Mouse (Mus musculus) urinary bladder, postnatal 4 days (tissue): ENCODE measurements around the gene Fam208b.

Source experiments
- DNase-seq, 2 experiments: peaks; one replicate each; pipeline ENCODE4 v3.0.0; 2021 to 2022; ENCODE audit warnings: low spot score in 2 of 2

The Fam208b gene

DNA sequence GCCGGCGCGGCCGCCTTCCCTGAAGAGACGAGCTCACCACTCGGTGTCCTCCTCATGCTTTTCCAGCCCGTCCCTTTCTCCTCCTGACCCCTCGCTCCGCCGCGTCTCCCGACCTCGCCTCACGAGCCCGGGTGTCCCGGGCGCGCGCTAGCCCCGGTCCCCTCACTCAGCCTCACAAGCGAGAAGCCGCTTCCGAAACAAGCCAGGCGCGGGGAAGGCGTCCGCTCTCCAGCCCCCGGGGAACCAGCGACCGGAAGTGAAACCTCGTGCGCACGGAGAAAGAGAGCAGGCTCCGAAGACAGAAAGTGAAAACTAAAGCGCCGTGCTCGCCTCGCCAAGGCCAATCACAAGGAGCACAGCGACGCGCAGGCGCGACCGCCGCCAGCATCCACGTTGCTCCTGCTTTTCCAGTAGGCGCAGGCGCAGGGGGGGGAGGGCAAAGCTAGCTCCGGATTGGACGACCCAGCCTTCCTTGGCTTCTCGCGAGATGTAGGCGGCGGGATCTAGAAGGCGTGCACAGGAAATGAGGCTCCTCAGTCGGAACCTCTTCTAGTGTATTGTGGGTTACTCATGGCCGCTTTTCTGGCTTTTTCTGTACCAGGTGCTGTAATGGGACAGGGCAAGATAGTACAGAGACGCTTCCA, at the start of gene Fam208b:
Gene Fam208b (minus strand): TSS at position 314 of the 644 bp plus-strand sequence.
- peak; percentile 97 to 98 for DNase-seq

DNA sequence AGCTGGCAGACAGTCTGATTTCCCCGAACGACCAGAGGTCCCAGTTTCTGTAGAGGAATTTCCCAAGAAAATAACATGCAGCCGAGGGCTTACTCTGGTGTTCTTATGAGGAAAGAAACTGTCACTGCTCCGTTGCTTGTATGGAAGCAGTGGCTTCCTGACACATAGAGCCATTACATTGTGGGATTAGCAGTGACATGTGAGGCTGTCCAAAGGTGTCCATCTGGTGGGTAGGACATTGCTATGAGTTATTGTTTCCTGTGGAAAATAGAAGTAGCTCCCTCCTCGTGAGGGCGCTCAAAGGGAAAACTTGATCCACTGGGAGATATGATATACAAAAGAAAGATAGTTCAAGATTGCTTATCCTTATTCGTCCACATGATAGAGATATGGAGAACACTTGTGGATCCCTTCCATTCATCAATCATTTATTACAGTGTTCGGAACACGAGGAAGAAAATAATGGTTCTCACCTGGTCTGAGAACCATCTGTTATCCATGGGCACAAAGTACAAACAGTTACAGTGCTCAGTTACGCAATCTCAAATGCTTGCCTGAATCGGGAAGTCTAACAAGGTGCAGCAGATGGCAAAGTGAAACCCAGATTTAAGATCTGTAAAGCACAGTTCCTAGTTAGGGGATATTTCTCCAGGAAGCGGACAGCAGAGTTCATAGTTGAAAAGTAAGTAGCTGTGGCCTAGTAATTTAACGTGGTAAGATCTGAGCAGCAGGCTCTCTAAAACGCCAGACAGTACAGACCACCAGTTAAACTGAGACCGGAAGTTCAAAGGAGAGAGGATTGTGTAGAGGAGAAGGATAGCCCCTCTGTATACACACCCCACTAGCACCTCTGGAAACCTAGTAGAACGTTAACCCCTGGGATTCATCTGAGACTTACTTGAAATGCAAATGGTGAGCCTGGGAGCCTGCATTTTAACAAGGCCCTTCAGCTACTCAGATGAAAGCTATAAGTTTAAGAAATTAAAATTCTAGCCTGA, 48.6 kb upstream of the Fam208b start:
- DNase-seq, result no peak

DNA sequence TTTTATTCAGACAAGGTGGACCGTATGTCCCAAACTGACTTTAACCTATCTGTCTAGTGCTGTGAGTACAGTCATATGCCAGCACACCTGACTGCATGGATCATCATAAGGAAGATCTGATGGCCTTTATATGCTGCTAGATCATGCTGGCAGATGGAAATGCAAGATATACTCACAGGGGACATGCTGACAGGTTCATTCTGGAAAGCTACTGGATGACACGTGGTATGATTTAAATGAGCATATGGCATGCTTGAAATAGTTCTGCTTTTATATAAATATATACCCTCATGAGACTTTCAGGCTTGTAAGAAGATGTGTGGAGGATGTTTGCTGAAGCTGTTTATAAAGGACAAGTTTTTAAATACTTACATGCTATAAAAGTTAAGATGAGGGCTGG, 43.5 kb upstream of the Fam208b start:
- DNase-seq, result no peak

DNA sequence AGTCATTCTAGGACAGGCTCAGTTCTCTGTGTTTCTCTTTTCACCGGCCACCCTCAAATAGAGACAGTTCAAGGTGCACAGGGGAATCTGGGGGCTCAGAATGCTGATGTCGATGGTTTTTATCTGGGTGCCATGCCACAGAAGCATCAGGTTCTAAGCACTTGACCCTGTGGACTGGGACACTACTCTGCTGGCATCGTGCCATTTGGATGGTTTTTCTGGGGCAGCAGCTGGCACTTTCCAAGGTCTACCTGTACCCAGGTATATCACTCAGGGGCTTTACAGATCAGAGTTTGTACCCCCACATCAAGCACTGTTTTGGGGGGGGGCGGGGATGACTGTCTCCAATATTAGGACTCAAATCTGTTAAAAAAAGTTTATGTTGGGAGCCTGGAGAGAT, 39.7 kb upstream of the Fam208b start:
- peak in 1 of 2 experiments; percentile 65 for DNase-seq

DNA sequence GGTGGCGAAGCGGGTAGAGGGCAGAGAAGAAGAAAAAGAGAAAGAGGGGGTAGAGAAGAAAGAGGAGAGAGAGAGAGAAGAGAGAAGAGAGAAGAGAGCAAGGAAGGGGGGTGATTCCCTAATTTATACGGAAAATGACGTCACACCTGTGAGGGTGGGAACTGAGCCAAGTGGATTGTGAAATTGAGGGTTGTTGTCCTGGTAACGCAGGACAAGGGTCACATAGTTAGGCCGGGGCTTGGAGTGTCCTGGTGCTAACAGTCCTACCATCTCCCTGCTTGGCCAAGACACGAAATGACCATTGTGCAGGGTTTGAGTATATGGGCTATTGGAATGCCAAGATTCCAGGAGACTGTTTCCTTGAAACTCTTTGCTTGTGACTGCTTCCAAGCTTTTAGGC, 35.7 kb upstream of the Fam208b start:
- DNase-seq, result no peak

DNA sequence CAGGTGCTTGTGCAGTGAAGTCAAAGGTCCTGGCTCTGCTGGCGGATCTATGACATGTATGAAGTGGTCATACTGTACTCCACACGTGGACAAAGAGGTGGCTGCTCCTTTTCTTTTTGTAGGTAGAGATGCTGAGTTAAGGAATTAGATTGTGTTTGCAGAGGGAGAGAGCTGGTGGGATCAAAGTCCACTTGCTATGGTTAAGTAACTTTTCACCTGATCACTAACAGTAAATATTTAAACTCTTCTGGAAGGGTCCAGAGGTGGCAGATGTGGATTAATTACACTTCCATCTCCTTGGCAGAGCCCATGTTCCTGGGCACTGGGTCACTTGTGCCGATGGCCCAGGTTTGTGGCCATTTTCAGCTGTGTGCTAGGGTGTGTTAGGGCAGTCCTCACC, 35.0 kb upstream of the Fam208b start:
- no peak for DNase-seq

DNA sequence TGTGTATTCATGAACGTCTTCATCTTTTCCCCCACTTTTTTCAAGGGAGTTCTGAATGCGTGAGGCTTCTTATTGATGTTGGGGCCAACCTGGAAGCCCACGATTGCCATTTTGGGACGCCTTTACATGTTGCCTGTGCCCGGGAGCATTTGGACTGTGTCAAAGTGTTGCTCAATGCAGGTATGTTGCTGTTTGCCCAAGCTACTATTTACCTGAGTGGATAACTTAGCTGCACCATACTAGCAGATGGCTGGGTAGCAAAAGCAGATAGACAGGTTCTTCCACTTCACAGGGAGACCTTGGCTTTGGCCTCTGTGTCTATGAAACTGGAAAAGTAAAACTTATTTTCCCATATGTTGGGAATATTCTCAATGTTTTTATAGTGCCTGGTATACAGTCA, 34.0 kb upstream of the Fam208b start:
- no peak for DNase-seq

DNA sequence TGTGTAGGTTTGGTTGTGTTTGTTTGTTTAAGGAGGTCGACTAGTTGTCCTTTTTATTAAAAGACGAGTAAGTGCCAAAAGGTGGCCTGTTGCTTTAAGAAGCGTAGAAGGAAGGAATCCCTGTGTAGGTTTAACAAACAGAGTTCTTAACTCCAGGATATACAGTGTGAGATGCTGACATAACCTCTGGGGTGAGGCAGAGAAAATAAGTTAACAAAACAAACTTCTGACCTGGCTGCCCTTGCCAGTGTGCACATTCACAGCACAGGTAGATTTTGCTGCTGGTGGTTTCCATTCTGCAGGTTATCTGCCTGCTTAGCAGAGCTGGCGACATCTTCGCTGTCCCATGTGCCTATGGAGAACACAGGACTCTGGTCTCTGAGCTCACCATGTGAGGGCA, 31.6 kb upstream of the Fam208b start:
- DNase-seq, result no peak

DNA sequence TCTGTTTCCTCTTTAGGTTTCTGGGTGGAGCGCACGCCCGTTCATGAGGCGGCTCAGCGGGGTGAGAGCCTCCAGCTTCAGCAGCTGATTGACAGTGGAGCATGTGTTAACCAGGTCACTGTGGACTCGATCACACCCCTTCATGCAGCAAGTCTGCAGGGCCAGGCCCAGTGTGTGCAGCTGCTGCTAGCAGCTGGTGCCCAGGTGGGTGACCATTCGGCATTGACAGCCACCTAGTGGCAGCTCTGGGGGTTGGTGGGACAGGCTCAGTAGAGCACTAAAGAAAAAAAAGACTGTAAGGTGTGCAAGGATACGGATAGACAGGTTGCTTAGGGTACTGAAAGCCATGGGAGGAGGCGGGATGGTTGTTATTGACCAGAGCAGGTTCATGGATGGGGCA, 31.1 kb upstream of the Fam208b start:
- no peak for DNase-seq

DNA sequence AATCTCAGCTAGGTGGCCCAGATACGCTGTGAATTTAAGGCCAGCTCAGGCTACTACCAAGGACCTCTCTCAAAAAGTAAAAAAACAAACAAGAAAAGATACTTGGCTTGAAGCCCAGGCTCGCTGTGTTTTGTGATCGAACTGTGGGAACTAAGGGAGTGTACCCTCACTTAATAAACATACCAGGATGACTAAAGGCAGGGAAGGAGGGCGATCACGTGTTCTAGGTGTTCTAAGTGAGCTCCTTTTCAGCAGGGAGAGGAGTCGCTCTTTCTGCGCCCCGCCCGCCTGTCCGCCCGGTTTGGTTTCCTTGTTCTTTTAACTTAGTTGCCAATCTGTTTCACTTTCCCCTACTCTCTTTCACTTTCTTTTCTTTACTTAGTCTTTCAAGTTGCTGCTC, 25.9 kb upstream of the Fam208b start:
- DNase-seq, result no peak

DNA sequence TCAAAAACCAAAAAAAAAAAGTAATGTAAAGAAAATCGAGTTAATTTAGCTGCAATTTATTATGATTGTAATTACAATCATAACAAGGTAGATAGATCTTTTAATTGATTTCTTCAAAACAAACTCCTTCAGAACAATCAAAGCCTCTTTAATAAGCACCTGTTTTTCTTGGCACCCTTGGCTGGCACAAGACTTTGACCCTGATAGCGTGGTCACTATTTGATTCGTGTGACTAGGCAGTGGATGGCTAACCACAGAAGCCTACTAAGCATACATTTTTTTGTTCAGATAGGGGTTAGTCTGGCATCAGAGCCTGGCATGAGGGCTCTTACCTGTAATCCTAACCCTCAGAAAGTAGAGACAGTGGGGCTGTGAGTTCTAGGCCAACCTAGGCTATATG, 24.2 kb upstream of the Fam208b start:
- no peak for DNase-seq

DNA sequence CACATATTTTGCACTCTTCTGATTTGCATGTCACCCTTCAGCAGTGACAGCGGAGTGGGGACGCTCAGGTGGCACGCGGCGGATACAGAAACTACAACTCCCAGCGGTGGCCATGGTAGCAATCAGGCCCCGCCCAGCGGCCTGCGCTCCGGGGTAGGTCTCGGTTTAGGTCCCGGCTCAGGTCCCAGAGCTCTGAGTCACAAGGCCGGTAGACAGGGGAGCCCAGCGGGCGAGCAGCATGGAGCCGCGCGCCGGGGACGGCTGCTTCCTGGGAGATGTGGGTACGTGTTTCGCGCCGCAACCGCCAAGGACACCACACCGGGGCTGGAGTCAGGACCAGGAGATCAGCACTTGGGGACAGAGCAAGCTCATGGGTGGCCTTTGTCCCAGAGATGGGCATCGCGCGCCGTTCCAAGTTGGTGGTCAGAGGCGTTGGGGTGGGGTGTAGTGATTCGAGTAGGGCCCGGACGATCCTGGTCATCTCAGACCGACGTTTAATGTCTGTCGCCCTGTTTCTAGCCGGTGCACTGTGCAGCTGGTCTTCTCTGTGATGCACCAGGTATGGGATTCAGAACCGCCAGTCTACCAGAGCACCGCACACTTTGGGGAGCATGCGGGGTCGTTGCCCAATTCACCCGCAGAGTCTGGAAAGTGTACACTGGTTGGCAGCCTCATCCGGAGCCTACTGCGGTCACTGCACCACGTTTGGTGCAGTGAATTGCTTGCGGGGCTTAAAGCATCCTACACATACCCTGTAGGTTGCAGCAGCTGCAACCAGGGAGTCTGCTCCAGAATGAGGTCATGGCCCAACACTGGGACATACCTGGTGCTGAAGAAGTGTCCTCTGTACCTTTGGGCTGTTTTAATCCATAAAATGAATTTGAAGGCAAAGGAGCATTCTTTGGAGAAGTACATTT, 23.2 kb upstream of the Fam208b start, which contains the start of gene Asb13:
Gene Asb13 (plus strand): TSS at position 138 of the 917 bp plus-strand sequence.
- peak; percentile 70 for DNase-seq

DNA sequence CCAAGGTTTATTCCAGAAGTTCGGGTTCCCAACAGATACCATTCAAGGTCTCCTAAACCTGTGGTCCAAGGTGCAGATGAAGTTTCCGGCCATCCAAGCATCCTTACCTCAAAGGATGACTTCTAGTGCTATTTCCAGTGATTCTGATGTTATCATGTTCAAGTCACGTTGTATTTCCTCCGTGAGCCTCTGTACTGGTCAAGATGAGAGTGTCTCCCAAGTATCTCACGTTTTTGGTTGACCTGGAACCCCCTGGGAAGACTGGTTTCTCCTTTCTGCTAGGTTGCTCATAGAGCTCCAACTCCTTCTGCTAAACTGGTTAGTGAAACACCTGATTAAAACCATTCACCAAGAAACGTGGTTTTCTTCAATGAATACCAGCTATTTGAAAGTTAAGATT, 22.2 kb upstream of the Fam208b start:
- no peak for DNase-seq

DNA sequence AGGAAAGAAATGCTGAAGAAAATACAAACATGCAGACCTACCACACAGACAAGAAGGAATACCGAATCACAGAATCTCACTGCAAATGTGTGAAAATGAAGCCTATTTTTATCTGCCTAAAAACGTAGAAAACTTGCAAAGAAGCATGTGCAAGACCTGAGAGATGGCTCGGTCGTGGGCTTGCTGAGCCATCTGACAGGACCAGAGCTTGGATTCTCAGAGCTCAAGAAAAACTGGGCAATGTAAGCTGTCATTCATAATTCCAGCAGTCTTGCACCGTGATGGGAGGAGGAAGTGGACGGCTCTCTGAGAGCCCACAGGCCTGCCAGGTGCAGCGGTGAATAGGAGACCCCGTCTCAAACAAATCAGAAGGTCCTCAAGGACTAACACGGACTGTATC, 21.6 kb upstream of the Fam208b start:
- no peak for DNase-seq

DNA sequence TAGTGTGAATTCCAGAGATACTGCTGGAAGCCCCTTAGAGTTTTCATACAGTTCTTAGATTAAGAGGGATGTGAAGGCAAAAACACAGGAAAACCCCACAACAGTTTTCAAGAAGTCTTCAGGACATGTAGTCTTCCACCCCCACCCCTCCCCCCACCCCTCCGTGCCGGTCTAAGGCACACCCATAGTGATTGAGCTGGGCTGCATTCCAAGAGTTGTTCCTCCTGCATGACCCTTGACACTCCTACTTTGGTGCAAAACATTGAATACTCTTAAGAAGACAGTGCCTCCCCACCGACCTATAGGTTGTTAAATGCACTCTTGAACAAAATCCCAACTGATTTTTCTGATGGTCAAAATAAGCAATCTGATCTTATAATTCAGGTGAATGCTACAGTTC, 17.2 kb upstream of the Fam208b start:
- no peak for DNase-seq

DNA sequence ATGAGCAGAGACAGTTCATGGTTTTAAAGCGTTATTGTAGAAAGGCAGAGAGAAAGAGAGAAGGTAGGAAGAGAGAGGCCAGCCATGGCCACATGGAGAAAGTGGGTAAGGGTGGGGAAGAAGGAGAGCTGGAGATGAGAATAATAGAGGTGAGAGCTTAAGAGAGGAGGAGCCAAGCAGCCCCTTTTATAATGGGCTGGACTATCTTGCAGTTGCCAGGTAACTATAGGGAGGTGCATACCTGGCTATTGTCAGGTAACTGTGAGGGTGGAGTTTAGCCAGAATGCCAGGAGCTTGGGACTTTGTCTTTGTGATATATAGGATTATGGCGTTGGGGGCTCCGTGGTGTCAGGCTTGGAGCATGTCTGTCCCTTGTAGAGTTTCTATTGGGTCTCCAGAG, 16.2 kb upstream of the Fam208b start:
- DNase-seq, result no peak

DNA sequence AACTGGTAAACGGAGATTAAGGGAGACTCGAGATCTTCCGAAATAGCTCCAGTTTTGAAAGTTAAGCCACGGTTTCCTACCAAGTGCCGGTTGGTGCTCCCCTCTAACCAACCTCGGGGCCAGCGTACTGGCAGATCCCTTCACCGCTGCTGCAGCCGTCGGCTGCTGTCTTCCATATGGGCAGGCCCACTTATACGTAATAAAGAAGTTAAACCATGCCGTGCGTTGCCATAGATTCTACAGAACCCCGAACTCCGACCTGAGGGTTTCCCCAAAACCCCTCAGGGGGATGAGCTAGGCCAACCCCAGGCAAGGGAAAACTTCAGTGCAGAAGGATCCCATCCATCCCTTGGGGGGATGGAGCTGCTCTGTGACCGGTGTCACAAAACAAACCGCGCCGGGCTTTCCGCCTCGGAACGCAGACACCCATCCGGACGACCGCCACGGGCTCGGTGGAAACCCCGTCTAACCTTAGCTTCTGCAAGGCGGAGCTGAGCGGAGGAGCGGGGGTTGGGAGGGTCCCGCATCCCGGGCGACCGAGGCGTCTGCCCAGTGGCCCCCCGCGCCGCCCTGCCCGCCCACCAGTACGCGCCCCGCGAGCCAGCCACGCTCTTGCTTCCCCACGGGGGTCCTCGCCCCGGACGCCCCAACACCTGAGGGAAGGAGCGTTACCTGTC, 652 bp downstream of the Fam208b start:
- DNase-seq, result no peak

DNA sequence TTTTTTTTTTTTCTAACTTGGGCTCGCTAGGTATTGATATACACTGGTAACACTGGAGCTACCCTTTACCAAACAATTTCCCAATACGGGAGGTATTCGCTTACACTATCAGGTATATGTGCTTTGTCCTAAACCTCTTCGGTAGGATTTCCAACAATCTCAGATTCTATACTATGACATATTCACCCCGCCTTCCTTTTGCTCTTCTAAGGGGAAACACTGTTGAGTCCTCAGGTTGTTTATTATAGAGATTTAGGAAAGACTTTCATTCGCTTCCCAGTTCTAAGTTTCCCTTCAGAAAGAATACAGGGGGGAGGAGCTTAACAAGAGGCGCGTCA, 1.2 kb downstream of the Fam208b start:
- DNase-seq, result no peak

DNA sequence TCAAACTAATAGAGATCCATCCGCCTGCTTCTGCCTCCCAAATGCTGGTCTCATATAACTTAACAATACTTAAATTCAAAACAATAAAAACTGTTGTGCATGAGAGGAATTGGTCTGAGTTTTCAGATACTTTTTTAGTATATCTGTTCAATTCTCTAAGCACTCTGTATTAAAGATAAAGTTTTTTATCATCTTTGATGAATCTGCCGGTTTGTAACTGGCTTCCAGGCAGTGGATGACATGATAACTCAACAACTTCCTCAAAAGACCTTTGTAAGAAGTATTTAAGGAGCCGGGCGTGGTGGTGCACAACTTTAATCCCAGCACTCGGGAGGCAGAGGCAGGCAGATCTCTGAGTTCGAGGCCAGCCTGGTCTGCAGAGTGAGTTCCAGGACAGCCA, 14.7 kb downstream of the Fam208b start:
- DNase-seq, result no peak

DNA sequence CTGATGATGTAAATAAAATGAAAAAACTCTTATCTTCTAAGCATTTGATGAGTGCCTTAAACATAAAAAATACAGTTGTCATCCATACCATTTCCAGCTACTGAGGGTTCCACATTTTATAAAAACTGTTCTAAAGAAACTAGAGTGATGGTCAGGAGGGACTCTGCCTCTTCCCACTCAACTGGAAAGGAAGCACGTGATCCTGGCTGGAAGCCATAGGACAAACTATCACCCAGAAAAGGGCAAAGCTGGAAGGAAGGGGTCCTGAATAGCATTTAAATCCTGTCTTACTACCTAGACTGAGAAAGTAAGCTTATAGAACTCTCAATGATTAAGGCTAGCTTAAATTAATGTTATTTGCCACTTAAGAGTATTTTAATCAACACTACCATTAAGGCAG, 16.6 kb downstream of the Fam208b start:
- DNase-seq, result no peak

DNA sequence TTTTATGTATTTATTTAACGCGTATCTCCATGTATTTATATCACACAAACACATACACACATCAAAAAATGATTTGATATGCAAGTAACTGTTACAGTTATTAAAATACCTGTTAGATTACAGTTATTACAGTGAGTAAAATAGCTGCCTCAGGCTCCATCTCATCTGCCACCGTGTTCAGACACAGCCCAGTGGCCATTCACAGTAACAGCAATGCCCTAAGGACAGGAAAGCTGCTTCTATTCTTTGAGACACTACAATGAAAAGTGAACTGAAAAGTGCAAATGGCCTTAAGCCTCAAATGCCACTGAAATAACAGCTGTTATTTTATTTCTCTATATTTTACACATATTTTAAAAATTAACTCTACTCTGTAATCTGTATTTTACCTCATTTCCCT, 20.1 kb downstream of the Fam208b start:
- no peak for DNase-seq

DNA sequence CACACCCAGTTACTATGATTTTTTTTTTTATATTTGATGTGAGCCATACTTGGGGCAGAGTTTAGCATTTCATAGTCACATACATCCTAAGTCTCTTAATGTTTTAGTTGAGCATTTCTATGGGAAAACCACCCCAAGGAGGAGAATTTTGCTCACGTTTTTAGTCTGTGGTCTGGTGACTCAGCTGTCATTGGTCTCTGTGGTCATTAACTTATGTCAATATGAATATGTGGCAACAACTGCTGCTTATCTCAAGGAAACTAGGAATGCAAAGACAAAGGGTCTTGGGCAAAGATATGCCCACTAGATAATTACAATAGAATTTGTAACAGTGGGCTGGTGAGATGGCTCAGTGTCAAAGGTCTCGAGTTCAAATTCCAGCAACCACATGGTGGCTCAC, 47.0 kb downstream of the Fam208b start:
- no peak for DNase-seq
